Mouse (Mus musculus): ENCODE measurements around the gene Cep97.

DNA sequence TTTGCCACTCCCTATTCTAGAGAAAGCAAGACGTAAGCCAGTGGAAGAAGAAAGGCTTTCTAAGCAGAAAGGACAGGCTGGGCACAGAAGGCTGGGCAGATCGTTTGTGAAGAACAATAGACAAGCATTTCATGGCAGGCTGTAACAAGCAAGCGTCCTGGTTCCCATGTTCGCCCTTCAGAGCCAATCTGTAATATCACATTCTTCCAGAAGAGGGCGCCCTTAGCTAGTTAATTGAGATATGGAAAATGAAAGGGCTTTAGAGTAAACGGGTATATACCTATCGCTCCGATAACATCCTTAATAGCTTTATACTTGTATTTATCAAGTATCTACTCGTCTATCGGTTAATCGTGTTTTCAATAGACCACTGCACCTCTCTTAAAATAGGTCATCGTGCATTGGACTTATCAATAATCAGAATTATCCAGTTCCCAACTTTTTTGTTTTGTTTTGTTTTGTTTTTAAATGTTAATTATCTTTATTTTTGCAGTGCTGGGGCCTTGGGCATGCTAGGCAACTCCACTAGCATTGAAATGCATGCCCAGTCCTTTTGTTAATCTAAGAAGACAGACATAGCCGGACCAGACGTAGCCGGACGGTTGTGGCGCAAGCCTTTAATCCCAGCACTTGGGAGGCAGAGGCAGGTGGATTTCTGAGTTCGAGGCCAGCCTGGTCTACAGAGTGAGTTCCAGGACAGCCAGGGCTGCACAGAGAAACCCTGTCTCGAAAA lies 16.5 kb upstream of the Cep97 start:
- TF ChIP-seq CTCF (IDR thresholded peaks at IDR 0.05; ENCODE audit: insufficient read depth, low read depth, low read length) (no peak), POLR2A (IDR thresholded peaks at IDR 0.05; ENCODE audit: insufficient read depth, low read depth, low read length) (no peak)

Data from olfactory bulb, adult 2 months (tissue).